Mouse (Mus musculus) hematopoietic stem cell, adult 5-6 weeks (primary cell): ENCODE data around the gene Parp8. TPM values are rescaled to one million over a fixed set of nuclear protein-coding genes. Genes with fewer than 3 reads are reported as not detected.

Experiments
- ATAC-seq, 2 experiments: fragments of 125-278 bp in 1 of 2; replicated peaks in 1 of 2; 2 replicates each; pipeline ENCODE4 v1.8.0; 2016 to 2017; ENCODE audit warnings: inconsistent platforms in 2 of 2, mild to moderate bottlenecking in 2 of 2, moderate number of reproducible peaks in 2 of 2, low read depth in 1 of 2, moderate TSS enrichment in 1 of 2; ENCODE audit not compliant: low FRiP score in 2 of 2, poor library complexity in 2 of 2, severe bottlenecking in 2 of 2, insufficient read depth in 1 of 2, low TSS enrichment in 1 of 2
- total RNA-seq: library from RNA; stranded (forward); fragments of 172-1452, 232-1000 nt; gene quantifications from 2 replicates; pipeline ENCODE4 v1.2.3, GENCODE M21; 2017

Parp8 gene
- total RNA-seq, 1 experiment from 2014 or later, result 76.8 TPM

DNA sequence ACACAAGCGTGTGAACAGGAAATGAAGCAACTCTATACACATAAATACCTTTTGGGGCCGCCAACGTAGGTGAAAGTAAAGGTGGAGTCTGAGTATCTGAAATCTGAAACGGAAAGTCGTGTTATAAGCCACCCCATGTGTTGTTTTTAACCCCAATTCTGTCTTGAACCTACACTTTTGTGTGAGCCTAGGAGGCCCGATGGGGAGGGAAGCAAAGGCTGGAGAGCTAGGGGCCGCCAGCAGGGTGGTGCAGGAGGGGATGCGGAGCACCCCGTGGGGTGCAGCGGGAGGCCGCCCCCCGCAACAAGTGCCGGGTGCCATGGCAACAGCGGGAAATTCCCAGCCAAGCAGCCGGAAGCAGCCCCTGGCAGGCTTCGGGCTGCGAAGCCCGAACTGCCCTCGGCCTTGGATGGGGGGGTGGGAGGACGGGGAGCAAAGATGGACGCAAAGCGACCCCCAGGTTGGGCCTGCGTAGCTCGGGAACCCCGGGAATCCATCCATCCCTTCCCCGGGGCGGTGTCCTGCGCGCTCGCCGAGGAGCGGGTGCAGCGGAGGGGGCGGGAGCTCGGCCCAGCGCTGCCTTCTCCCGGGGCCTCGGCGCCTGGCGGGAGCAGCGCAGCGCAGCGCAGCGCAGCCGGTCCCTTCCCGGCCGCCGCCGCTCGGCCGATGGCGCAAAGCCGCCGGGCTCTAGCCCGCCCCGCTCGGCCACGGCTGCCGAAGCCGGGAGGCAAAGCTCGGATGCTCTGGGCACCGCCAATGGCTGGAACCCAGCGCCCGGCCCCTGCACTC is 1.0 kb downstream of the Parp8 start:
- peak; percentile 20 to 59; a peak in 3 of 4 replicates for ATAC-seq

- no peak for ATAC-seq
Observed at GRCm38 (mm10) chr13:117023346-117024050, 1.8 kb downstream of the Parp8 start.

DNA sequence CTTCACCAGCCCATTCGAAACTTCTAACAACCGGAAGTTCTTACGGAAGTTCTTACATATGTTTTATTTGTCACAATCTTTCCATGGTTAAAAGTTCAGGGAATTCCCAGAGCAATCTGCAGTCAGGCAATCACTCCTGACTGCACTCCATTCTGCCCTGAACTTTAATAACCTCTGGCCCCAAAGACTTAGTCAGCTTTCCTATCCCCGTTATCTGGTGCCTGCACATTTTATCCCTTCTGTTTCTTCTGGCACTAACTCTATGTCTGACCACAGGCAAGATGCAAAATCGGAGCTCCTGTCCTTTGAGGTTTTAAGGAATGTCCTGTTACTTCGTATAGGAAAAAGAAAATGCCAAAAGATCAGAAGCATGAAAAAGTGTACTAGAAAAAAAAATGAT is 4.7 kb downstream of the Parp8 start:
- peak; percentile 52 to 61 for ATAC-seq

- ATAC-seq, result peak in 1 of 2 experiments; percentile 8; a peak in 1 of 4 replicates
Observed at GRCm38 (mm10) chr13:117018676-117019075, 6.7 kb downstream of the Parp8 start.

- no peak for ATAC-seq
Observed at GRCm38 (mm10) chr13:117013516-117013915, 11.8 kb downstream of the Parp8 start.

DNA sequence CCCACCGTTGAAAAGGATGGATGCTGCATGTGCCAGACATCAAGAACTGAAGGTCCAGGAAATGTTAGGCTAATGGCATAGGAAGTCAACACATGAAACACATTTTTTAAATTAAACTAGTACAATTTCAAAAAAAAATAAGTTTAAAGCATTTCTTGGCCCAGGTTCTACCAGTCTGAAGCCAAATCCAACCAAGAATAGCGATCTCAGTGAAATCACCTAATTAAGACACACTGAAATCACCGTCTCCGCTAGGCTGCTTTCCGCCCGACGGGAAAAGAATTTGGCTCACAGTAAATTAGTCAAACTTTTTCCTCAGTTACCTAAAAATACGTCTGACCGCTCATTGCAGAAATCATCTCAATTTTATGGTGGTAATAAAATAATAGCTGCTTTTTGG is 13.3 kb downstream of the Parp8 start:
- ATAC-seq, result no peak

- ATAC-seq, result no peak
Observed at GRCm38 (mm10) chr13:117010143-117010542, 15.2 kb downstream of the Parp8 start.

DNA sequence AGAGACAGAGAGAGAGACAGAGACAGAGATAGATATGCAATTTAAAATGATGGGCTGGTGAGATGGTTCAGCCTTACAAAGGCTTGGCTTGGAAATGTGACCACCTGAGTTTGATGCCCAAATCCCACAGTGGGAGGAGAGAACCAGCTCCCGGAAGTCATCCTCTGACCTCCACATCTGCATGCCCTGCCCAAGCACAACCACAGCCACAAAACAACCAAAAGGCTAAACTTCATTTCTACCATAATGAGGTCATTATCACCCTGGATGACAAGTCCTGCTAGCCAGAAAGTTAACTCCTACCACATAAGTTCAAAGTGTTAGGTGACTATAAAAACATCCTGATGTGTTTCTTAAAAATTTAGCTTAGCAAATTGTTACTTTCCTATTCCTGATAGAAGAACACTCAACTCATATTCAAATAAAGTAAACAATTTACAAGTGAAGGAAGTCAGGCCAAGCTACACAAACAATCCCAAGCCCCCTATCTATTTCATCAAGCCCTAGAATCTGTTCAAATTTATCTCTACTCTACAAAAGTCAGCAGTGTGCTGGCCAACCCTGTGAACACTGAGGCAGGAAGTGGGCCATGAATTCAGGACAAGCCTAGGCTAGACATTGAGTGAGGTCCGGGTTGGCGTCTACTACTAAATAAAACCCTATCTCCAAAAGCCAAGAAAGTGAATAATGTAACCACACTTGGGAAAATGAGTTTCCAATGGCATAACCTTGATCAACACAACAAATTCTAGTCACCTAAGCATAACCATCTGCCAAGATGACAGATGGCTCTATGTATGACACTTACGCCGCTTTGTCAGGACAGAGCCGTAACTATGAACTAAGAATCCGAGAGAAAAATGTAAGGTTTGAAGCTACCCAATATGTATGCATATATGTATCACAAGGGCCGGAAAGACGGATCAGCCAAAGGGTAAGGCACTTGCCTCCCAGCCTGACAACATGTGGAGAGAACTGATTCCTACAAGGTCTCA is 17.0 kb downstream of the Parp8 start:
- no peak for ATAC-seq

DNA sequence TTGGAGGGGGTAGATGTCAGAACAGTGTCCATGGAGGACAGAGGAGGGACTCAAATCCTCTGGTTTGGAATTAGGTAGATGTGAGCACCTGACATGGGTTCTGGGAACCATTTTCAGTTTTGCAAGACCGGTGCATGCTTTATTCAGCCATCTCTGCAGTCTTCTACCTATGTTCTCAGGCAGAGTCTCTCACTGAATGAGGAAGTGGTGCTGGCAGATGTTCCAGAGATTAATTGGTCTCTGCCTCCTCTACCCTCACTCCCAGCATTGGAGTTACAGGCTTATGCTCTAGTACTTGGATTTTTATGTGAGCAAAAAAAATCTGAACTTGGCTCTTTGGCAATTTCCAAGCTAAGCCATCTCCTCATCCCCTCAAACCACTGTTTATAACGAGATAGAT is 17.8 kb downstream of the Parp8 start:
- ATAC-seq, result no peak

- ATAC-seq, result no peak
Observed at GRCm38 (mm10) chr13:117006638-117007037, 18.7 kb downstream of the Parp8 start.

- no peak for ATAC-seq
Observed at GRCm38 (mm10) chr13:117000493-117000892, 24.8 kb downstream of the Parp8 start.

DNA sequence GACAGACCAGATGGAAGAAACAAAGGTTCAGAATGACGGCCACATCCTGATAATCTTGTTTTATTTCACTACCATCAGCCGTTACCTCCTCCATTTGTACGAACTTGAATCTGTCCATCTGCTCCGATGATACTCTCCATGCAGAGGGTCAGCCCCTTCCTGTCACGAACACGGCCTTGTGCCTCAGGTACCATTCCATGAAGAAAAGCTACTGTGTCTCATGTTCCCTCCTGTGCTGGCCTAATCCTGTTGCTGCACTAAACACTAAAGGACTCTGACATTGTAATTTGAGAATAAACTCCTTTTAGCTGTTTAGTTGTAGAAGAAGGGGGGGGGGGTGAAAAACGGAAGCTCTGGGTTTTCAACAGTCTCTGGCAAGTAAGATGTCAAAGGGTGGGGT is 33.8 kb downstream of the Parp8 start:
- peak in 1 of 2 experiments; percentile 33; a peak in 1 of 4 replicates for ATAC-seq

DNA sequence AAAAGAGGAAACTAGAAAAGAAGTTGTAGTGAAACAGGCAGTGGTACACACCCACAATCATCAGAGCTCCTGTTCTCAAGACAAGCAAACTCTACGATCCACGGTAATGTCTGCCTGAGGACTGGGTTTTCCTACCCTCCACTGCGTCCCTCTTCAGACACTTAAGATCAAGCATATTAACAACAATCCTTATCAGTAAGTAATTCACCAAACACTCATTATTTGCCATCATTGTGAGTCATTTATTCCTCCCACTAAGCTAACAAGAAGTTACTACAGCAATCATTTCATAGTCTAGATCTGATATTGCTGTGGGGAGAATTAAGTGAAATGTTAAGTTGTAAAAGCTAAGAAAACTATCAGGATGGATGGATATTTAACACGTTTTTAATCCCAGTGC is 35.0 kb downstream of the Parp8 start:
- no peak for ATAC-seq

DNA sequence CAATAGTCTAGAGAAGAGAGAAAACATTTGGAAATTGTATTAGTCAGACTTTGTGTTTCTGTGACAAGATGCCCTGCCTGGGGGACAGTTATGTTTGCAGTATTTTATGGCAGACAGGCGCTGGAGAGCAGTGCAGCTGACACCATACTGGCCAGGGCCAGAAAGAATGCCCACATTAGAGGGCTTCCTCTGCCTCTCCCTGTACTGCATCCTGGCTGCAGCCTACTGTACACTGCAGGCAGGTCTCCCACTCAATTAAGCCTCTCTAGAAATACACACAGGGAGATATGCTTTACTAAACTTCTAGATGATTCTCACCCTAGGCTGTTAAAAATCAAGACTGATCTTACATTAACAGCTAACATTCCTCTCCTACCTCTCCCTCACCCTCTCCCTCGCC is 36.6 kb downstream of the Parp8 start:
- ATAC-seq, result no peak

- no peak for ATAC-seq
Observed at GRCm38 (mm10) chr13:116988208-116988607, 37.1 kb downstream of the Parp8 start.

DNA sequence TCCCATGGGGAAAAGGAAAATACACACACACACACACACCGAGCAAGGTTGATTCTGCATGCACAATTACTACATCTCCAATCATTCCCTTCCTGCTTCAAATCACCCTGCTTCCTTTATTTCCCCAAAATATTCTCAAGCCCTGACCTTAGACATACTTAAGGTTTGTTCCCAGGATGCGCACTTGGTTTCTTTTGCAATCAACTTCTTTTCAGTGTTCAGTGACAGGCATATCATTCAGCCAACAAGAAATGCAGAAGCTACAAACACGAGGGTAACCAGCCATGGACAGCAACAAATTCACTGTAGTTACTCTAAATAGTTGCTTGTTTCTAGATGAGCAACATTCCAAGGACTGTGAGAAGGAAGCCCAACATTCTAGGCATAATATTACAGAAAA is 38.1 kb downstream of the Parp8 start:
- no peak; a peak in 1 of 4 replicates for ATAC-seq

DNA sequence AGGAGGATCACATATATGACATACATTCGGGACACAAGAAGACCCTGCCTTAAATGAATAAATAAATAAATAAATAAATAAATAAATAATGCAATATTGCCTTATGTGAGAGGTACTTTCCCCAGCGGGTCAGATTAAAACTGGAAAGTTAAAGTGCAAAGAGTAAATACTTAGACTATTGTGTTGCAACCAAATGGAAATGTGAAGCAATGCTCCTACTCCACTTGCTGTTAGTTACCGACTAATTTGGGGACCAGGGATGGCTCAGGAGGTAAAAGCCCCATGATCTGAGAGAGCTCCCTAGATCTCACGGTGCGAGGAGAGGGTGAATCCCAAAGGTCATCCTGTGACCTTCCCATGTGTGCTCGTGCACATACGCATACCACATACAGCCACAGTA is 38.7 kb downstream of the Parp8 start:
- no peak for ATAC-seq
